In genomic region chr14:21177781-21178180, GRCm38 (mm10) we compare ENCODE assay signal across 23 mouse cellular contexts.
DNase-seq lines count a peak whose midpoint lies in the region; ATAC-seq and TF ChIP-seq lines count a peak whose summit lies in the region.
"Had no signal": no experiment of that assay in that cellular context is flagged by ENCODE, and none has a peak within 500 bp of the region (broad histone marks: within the 10 kb centered on the region; RNA-seq: fewer than 3 reads in every experiment).

No protein-coding gene starts in this region.

- TF ChIP-seq POLR2A in limb, embryonic 14.5 days (IDR thresholded peaks at IDR 0.05; ENCODE audit: borderline replicate concordance, extremely low read depth, insufficient read depth, insufficient read length) = no peak

- peaks cover 4% of the 10 kb centered on the region; the same call in 1 of the 2 replicates for H3K4me1 ChIP-seq in heart, embryonic 11.5 days (ENCODE audit: control insufficient read depth, insufficient read depth, low read length)
- peaks cover 14% of the 10 kb centered on the region for H3K4me1 ChIP-seq in heart, embryonic 10.5 days
- H3K4me1 ChIP-seq in heart, embryonic 15.5 days (replicated peaks) = peaks cover 13% of the 10 kb centered on the region
- no peaks in the 10 kb centered on the region for H3K4me1 ChIP-seq in limb, embryonic 14.5 days (ENCODE audit: control insufficient read depth, insufficient read depth, low read length)
- no peaks in the 10 kb centered on the region for H3K4me1 ChIP-seq in limb, embryonic 10.5 days
- H3K4me1 ChIP-seq in lung, postnatal 0 days (ENCODE audit: insufficient read depth, low read depth, low read length) = no peaks in the 10 kb centered on the region
- H3K4me1 ChIP-seq: embryonic facial prominence, embryonic 15.5 days; forebrain, embryonic 15.5 days; hindbrain, embryonic 10.5 days had no signal

- H3K27ac ChIP-seq in heart, embryonic 11.5 days (ENCODE audit: low read depth, low read length) = peak overlapping the region; percentile 54; the same call in 1 of the 2 replicates
- no peak overlapping the region for H3K27ac ChIP-seq in heart, embryonic 10.5 days
- peak overlapping the region; percentile 93 for H3K27ac ChIP-seq in heart, embryonic 15.5 days
- H3K27ac ChIP-seq in limb, embryonic 14.5 days (replicated peaks; ENCODE audit: low read depth, low read length) = no peak overlapping the region
- H3K27ac ChIP-seq in limb, embryonic 10.5 days = no peak overlapping the region
- H3K27ac ChIP-seq in lung, postnatal 0 days (ENCODE audit: low read length) = no peak overlapping the region
- H3K27ac ChIP-seq: embryonic facial prominence, embryonic 15.5 days; forebrain, embryonic 15.5 days; heart, adult 2 months; hindbrain, embryonic 10.5 days; hindbrain, embryonic 14.5 days; intestine, embryonic 15.5 days had no signal

- ATAC-seq in heart, embryonic 11.5 days (replicated peaks; ENCODE audit: insufficient number of reproducible peaks, low FRiP score, low TSS enrichment) = no peak
- peak; percentile 87 for ATAC-seq in heart, embryonic 15.5 days (replicated peaks; ENCODE audit: insufficient number of reproducible peaks, insufficient read depth, low FRiP score, low read depth)
- ATAC-seq in limb, embryonic 14.5 days (ENCODE audit: low FRiP score, low read depth) = no peak
- no peak for ATAC-seq in lung, postnatal 0 days
- ATAC-seq: CD4-positive, CD25-positive, alpha-beta regulatory T cell, adult 4 months; forebrain, embryonic 15.5 days; intestine, embryonic 15.5 days had no signal

- 48% methylated on average over 2 of the region's 2 CpGs for WGBS in heart, embryonic 11.5 days (ENCODE audit: insufficient replicate concordance)
- WGBS in heart, embryonic 10.5 days = 35% methylated on average over 2 of the region's 2 CpGs
- WGBS in heart, embryonic 15.5 days = 29% methylated on average over 2 of the region's 2 CpGs
- WGBS in limb, embryonic 14.5 days = 29% methylated on average over 2 of the region's 2 CpGs
- WGBS in limb, embryonic 10.5 days = 58% methylated on average over 2 of the region's 2 CpGs
- WGBS in lung, postnatal 0 days = 30% methylated on average over 2 of the region's 2 CpGs

- H3K27me3 ChIP-seq in heart, embryonic 11.5 days (ENCODE audit: control insufficient read depth, insufficient read depth, low read length) = no peaks in the 10 kb centered on the region
- no peaks in the 10 kb centered on the region for H3K27me3 ChIP-seq in heart, embryonic 10.5 days (ENCODE audit: insufficient read depth, poor library complexity, severe bottlenecking)
- no peaks in the 10 kb centered on the region for H3K27me3 ChIP-seq in heart, embryonic 15.5 days
- H3K27me3 ChIP-seq in limb, embryonic 14.5 days (ENCODE audit: control insufficient read depth, insufficient read depth, low read length) = no peaks in the 10 kb centered on the region
- H3K27me3 ChIP-seq in limb, embryonic 10.5 days (ENCODE audit: low read depth, poor library complexity, severe bottlenecking) = no peaks in the 10 kb centered on the region
- H3K27me3 ChIP-seq in lung, postnatal 0 days (replicated peaks; ENCODE audit: insufficient read depth, low read length) = no peaks in the 10 kb centered on the region
- H3K27me3 ChIP-seq: embryonic facial prominence, embryonic 15.5 days; forebrain, embryonic 15.5 days; intestine, embryonic 15.5 days had no signal

- TF ChIP-seq CTCF in lung, postnatal 0 days (IDR thresholded peaks at IDR 0.05) = no peak

- no peaks in the 10 kb centered on the region for H3K36me3 ChIP-seq in heart, embryonic 11.5 days (ENCODE audit: control insufficient read depth, insufficient read depth, low read length)
- H3K36me3 ChIP-seq in heart, embryonic 10.5 days = no peaks in the 10 kb centered on the region
- no peaks in the 10 kb centered on the region for H3K36me3 ChIP-seq in heart, embryonic 15.5 days
- no peaks in the 10 kb centered on the region for H3K36me3 ChIP-seq in limb, embryonic 14.5 days (ENCODE audit: control insufficient read depth, insufficient read depth, low read length)
- no peaks in the 10 kb centered on the region for H3K36me3 ChIP-seq in limb, embryonic 10.5 days
- no peaks in the 10 kb centered on the region for H3K36me3 ChIP-seq in lung, postnatal 0 days (ENCODE audit: insufficient read depth, low read length)
- H3K36me3 ChIP-seq: embryonic facial prominence, embryonic 15.5 days; forebrain, embryonic 15.5 days; hindbrain, embryonic 10.5 days; intestine, embryonic 15.5 days had no signal

- no peak overlapping the region for H3K4me2 ChIP-seq in heart, embryonic 11.5 days
- H3K4me2 ChIP-seq in heart, embryonic 15.5 days = peak overlapping the region; percentile 27; the same call in 1 of the 2 replicates
- H3K4me2 ChIP-seq in limb, embryonic 14.5 days (replicated peaks; ENCODE audit: low read depth, low read length, severe bottlenecking) = no peak overlapping the region
- H3K4me2 ChIP-seq in lung, postnatal 0 days (replicated peaks; ENCODE audit: low read depth, low read length) = no peak overlapping the region
- H3K4me2 ChIP-seq: embryonic facial prominence, embryonic 15.5 days; forebrain, embryonic 15.5 days; hindbrain, embryonic 14.5 days; intestine, embryonic 15.5 days had no signal

- H3K4me3 ChIP-seq in heart, embryonic 11.5 days (ENCODE audit: low read depth, low read length) = no peak overlapping the region
- H3K4me3 ChIP-seq in heart, embryonic 10.5 days = no peak overlapping the region
- no peak overlapping the region for H3K4me3 ChIP-seq in heart, embryonic 15.5 days
- H3K4me3 ChIP-seq in limb, embryonic 14.5 days (replicated peaks; ENCODE audit: low read length) = no peak overlapping the region
- H3K4me3 ChIP-seq in limb, embryonic 10.5 days = no peak overlapping the region
- no peak overlapping the region for H3K4me3 ChIP-seq in lung, postnatal 0 days (ENCODE audit: low read depth, low read length)
- H3K4me3 ChIP-seq: embryonic facial prominence, embryonic 15.5 days; forebrain, embryonic 15.5 days; heart, adult 2 months; hindbrain, embryonic 10.5 days; intestine, embryonic 15.5 days had no signal

- no peak for DNase-seq in heart, embryonic 10.5 days (ENCODE audit: low spot score)
- DNase-seq in heart, adult 11 months = no peak
- DNase-seq in limb, embryonic 14.5 days (ENCODE audit: low spot score) = peak; percentile 9
- no peak for DNase-seq in limb, embryonic 10.5 days (ENCODE audit: low spot score)
- DNase-seq in lung, postnatal 0 days (ENCODE audit: low spot score) = peak; percentile 32
- no peak for DNase-seq in lung, postnatal 14 days
- DNase-seq: adrenal gland, adult 8-10 months; adrenal gland, postnatal 36 days; B cell, adult 2 months; cerebellum, adult 8-10 months; cerebellum, postnatal 14 days; embryo, embryonic 11 days; gastrocnemius, postnatal 10 days; heart, adult 2 months had no signal

- no peaks in the 10 kb centered on the region for H3K9me3 ChIP-seq in heart, embryonic 11.5 days (replicated peaks; ENCODE audit: control insufficient read depth, low read length)
- no peaks in the 10 kb centered on the region for H3K9me3 ChIP-seq in heart, embryonic 10.5 days
- H3K9me3 ChIP-seq in heart, embryonic 15.5 days (replicated peaks) = no peaks in the 10 kb centered on the region
- no peaks in the 10 kb centered on the region for H3K9me3 ChIP-seq in limb, embryonic 14.5 days (ENCODE audit: control insufficient read depth, low read length)
- no peaks in the 10 kb centered on the region for H3K9me3 ChIP-seq in limb, embryonic 10.5 days (replicated peaks)
- no peaks in the 10 kb centered on the region for H3K9me3 ChIP-seq in lung, postnatal 0 days (ENCODE audit: low read length)
- H3K9me3 ChIP-seq: embryonic facial prominence, embryonic 15.5 days; forebrain, embryonic 15.5 days; G1E; hindbrain, embryonic 10.5 days; intestine, embryonic 15.5 days had no signal

- TF ChIP-seq EP300 in lung, postnatal 0 days (IDR thresholded peaks at IDR 0.05) = no peak

- no peak overlapping the region for H3K9ac ChIP-seq in heart, embryonic 11.5 days (ENCODE audit: low read depth, low read length)
- H3K9ac ChIP-seq in heart, embryonic 15.5 days = no peak overlapping the region
- H3K9ac ChIP-seq in limb, embryonic 14.5 days (ENCODE audit: low read depth, low read length, severe bottlenecking) = no peak overlapping the region
- H3K9ac ChIP-seq in lung, postnatal 0 days (replicated peaks; ENCODE audit: low read depth) = no peak overlapping the region
- H3K9ac ChIP-seq: embryonic facial prominence, embryonic 15.5 days; forebrain, embryonic 15.5 days; hindbrain, embryonic 14.5 days; intestine, embryonic 15.5 days had no signal

Comparison
In these comparisons a context has a peak if more than half of its experiments do, and no peak if none do; other contexts are left out.
1. H3K27ac ChIP-seq: peak in heart, embryonic 11.5 days (single experiment) and heart, embryonic 15.5 days (single experiment); none in heart, embryonic 10.5 days (single experiment), limb, embryonic 14.5 days (single experiment), limb, embryonic 10.5 days (single experiment) and lung, postnatal 0 days (single experiment).
2. DNase-seq: peak in limb, embryonic 14.5 days (single experiment) and lung, postnatal 0 days (single experiment); none in heart, embryonic 10.5 days (single experiment), heart, adult 11 months (single experiment), limb, embryonic 10.5 days (single experiment) and lung, postnatal 14 days (single experiment).